Mouse (Mus musculus): ENCODE results near the gene Dcbld2.

The Dcbld2 gene

GRCm38 (mm10) chr16:58497886-58498713 lies 89.9 kb downstream of the Dcbld2 start:
- DNase-seq = no peak

- DNase-seq = no peak
These were observed 90.9 kb downstream of the Dcbld2 start for GRCm38 (mm10) chr16:58499172-58499584.

DNA sequence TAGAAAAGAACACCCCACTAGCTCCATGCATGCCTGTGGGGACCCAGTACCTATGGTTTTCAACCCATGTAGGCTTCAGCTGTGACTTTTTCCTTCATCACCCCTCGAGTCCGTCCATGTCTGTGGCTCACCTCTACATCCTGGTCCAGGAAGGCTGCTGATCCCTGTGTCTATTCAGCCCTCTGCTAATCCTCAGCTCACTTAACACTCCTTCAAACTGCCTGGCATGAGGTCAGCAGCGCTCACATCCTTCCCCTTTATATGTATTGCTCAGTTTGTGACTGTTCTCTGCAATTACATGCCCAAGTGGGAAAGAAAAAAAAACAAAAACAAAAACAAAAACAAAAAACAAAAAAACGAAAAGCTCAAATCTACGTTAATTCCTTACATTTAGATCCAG lies 91.4 kb downstream of the Dcbld2 start:
- no peak for DNase-seq

DNA sequence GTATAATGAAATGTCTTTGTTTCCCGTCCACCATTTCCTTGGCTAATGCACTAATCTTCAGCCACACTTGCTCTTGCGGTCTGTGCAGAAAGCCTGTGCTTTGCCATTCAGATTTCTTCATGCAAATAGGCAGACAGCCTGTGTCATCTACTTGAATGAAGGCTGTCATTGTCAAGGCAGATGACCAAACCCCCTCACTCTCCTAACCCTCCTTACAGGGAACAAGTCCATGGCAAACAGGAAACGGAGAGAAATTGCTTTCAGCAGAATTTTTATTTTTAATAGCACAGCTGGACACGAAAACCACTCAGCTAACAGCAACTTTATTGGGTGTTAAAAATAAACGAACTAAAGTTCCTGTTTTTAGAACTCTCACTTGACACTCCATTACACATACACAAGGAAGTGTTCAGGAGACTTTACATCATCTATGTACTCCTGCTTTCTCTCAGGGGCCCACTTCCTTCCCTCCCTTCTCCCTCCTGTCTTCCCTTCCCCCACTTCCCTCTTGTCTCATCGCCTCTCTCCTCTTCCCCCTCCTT lies 93.6 kb downstream of the Dcbld2 start:
- no peak for DNase-seq

DNA sequence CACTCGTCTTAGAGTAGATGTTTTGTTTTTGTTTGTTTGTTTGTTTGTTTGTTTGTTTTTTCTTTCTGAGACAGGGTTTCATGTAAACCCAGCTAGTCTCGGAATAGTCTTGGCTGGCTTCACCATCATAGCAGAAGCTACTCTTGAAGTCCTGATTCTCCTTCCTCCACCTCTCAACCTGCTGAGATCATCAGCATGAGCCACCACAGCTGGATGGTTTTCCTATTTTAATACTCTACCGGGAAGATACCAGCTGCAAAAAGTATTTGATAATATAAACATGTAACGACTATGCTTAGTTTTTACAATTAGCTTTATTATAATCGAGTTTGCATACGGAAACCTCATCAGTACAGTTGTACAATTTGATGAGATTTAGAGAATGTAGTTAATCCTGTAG lies 94.3 kb downstream of the Dcbld2 start:
- DNase-seq = no peak

DNA sequence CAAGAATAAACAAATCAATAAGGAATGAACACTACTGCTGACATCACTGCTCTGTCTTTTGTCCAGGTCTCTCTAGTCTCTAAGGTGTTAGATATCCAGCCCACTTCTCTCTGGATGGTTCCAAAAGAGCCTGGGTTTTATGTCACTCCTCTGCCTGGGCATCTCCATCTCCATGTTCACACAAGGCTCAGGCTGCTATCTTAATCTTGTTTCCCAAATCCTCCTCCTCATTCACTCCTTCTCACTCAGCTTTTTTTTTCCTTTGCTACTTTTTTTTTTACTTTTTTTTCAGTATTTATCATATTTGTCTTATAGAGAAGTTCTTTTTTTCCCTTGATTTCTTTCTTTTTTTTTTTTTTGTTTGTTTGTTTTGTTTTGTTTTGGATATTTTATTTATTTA lies 96.7 kb downstream of the Dcbld2 start:
- no peak for DNase-seq

DNA sequence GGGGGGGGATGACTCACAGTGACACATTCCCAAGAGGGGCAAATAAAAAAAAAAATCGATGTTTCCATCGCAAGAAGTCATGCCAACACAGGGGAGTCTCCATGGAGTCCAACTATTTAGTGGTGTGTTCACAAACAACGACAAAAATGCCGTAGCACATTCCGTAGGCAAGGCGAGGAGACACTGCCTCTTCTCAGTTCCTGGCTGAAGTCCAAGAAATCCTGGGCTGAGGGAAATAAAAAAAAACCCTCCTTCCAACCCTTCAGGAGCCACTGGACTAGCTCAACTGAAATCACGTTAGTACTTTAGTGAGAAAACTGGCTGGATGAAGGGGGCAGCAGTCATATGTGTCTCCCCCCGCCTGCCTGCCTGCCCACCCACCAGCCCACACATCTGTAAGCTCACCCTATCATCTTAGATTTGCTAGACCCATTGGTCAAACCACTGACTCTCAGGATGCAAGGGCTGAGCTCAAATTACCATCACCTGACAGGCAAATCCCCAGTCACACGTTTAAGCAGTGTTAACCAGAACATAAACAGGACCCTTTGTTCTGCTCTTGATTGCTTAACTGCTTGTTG lies 104.0 kb downstream of the Dcbld2 start:
- DNase-seq = no peak

GRCm38 (mm10) chr16:58512887-58513286 lies 104.6 kb downstream of the Dcbld2 start:
- DNase-seq = peak; percentile 54

DNA sequence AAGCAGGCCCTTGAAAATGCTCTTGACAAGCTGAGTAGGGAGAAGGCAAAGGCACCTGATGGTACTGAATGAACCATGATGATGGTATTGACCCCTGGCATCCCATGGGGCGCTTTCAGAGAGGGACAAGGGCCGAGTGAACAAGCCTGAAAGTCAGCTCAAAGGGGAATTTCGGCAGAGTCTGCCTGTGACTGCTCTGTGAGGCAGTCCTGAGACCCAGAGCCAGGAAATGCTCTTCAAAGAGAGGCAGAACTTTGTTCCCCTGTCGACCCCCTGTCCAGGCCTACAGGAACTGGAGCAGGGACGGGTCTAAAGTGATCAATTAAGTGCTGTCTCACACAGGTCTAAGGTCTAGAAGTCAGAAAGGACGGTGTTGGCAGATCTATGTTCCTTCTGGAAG lies 105.5 kb downstream of the Dcbld2 start:
- DNase-seq = no peak

DNA sequence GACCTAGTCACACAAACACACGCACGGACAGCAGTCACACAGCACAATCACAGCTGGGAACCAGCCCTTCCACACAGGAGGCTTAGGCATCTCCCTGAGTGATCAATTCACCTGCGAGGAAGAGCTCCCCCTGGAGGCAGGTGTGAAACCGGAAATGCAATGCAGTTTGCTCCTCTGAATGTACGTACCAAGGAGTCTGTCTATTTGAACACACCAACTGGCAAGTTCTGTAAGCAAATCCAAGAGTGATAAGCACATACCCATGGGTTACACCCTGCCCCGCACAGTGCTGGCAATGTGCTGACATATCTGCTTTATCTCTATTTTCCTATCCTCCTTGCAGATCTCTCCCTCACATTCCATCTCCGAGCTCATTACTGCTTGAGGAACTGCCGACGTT lies 106.3 kb downstream of the Dcbld2 start:
- no peak for DNase-seq

DNA sequence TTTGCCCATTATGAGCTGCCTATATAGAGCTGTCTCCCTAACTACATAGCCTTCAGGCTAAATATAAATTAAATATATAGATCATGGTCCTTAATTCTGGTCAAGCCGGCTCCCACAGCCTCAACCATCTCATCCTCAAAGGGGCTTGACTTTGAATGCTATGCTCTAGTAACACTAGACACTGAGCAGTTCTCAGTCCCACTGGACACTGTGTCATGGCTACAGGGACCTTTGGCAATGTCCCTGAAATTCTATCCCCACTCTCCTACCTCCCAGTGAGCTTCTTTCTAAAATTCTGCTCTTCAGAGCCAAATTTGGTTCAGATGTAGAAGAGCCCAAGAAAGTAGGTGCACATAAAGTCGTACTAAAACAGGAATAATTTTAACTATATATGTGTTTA lies 107.9 kb downstream of the Dcbld2 start:
- no peak for DNase-seq

- no peak for DNase-seq
These were observed 108.9 kb downstream of the Dcbld2 start for GRCm38 (mm10) chr16:58516960-58517798.
